Mouse (Mus musculus) intestine, embryonic 15.5 days (tissue): ENCODE data around the gene Gm20388. TPM values are rescaled to one million over a fixed set of nuclear protein-coding genes. Genes with fewer than 3 reads are reported as not detected.

Experiments
- ATAC-seq: fragments of 200-750 bp; cut with Nextera tagmentation; 2 replicates; pipeline ENCODE4 v1.8.0; 2017; ENCODE audit warnings: moderate TSS enrichment, moderate library complexity
- H3K27ac ChIP-seq: fragments of 300-500 bp; sonication (generic); 2 replicates; pipeline ENCODE4 v1.5.1; 2015; ENCODE audit warnings: mild to moderate bottlenecking, inconsistent platforms
- H3K27me3 ChIP-seq: fragments of 300-500 bp; sonication (generic); replicated peaks from 2 replicates; pipeline ENCODE4 v1.6.1; 2015; ENCODE audit warnings: inconsistent platforms
- H3K36me3 ChIP-seq: fragments of 300-500 bp; sonication (generic); 2 replicates; pipeline ENCODE4 v1.6.1; 2015; ENCODE audit warnings: inconsistent platforms
- H3K4me1 ChIP-seq: fragments of 300-500 bp; sonication (generic); replicated peaks from 2 replicates; pipeline ENCODE4 v1.6.1; 2015; ENCODE audit warnings: inconsistent platforms
- H3K4me2 ChIP-seq: fragments of 300-500 bp; sonication (generic); replicated peaks from 2 replicates; pipeline ENCODE4 v1.6.1; 2015; ENCODE audit warnings: mild to moderate bottlenecking, inconsistent platforms
- H3K4me3 ChIP-seq: fragments of 300-500 bp; sonication (generic); replicated peaks from 2 replicates; pipeline ENCODE4 v1.5.1; 2015; ENCODE audit warnings: inconsistent platforms
- H3K9ac ChIP-seq: fragments of 300-500 bp; sonication (generic); 2 replicates; pipeline ENCODE4 v1.6.1; 2015; ENCODE audit warnings: inconsistent platforms
- H3K9me3 ChIP-seq: fragments of 300-500 bp; sonication (generic); 2 replicates; pipeline ENCODE4 v1.6.1; 2016; ENCODE audit warnings: inconsistent platforms
- WGBS: fragments of 180-500 bp; shearing (Covaris S2); methylation state at CpG from one replicate; pipeline ENCODE4 v1.1.7; 2015; 5-methylcytosine and 5-hydroxymethylcytosine counted together
- polyA plus RNA-seq: library from polyadenylated mRNA; unstranded; fragments of >200 nt; fragmentation: Nextera tagmentation; extraction: Ambion mirVana; gene quantifications from 2 replicates; pipeline ENCODE4 v1.2.1, GENCODE M21; 2015

Gm20388 gene
- polyA plus RNA-seq, 1 experiment from 2014 or later: not detected

GRCm38 (mm10) chr8:121962892-121963291, 2052.3 kb downstream of the Gm20388 start:
- 77% methylated on average over 3 of the region's 3 CpGs for WGBS
- H3K4me1 ChIP-seq: peaks cover 23% of the 10 kb centered on the region

DNA sequence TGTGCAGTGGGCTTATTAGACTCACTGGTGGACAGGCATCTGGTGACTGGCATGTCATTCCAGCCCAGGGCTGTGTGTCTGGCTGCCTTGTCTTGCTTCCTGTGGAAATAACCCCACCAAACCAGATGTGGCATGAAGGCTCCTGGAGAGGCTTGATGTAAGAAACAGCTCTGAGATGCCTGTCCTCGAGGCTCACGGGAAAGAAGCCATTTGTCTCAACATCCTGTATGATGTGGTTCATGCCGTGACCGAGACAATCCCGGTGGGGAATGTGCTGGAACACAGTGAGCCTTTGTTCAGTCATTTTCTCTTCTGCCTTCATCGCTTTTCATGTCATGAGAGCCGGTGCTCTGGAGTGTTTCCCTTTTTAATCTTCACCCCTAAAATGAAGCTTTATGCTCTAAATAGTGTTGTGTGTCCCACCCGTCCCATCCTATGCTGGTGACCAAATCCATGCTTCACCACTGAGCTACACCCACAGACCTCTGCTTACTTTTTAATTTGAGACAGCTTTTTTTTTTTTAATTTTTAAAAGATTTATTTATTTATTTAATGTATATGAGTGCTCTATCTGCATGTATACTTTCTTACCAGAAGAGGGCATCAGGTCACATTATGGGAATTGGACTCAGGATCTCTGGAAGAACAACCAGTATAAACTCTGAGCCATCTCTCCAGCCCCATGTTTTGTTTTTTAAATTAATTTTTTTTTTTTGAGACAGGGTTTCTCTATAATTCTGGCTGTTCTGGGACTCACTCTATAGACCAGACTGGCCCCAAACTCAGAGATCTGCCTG, 2054.3 kb downstream of the Gm20388 start:
- no peak overlapping the region for H3K9ac ChIP-seq
- no peaks in the 10 kb centered on the region for H3K9me3 ChIP-seq
- H3K27me3 ChIP-seq: no peaks in the 10 kb centered on the region
- ATAC-seq: no peak
- H3K27ac ChIP-seq: no peak overlapping the region
- WGBS: 80% methylated on average over 8 of the region's 8 CpGs
- H3K36me3 ChIP-seq: no peaks in the 10 kb centered on the region
- H3K4me1 ChIP-seq: peaks cover 33% of the 10 kb centered on the region
- no peak overlapping the region for H3K4me2 ChIP-seq
- H3K4me3 ChIP-seq: no peak overlapping the region

More at GRCm38 (mm10) chr8:121962892-121963291, 2052.3 kb downstream of the Gm20388 start:
- Histone ChIP-seq H3K9ac (no peak overlapping the region), H3K4me2 (no peak overlapping the region), H3K27ac (no peak overlapping the region), H3K36me3 (no peaks in the 10 kb centered on the region), H3K4me3 (no peak overlapping the region), H3K9me3 (no peaks in the 10 kb centered on the region), H3K27me3 (no peaks in the 10 kb centered on the region)
- ATAC-seq: no peak

GRCm38 (mm10) chr8:121966110-121966509, 2055.5 kb downstream of the Gm20388 start:
- H3K36me3 ChIP-seq: no peaks in the 10 kb centered on the region
- no peak overlapping the region for H3K9ac ChIP-seq
- no peak for ATAC-seq
- peaks cover 33% of the 10 kb centered on the region for H3K4me1 ChIP-seq
- no peak overlapping the region for H3K27ac ChIP-seq
- H3K4me2 ChIP-seq: no peak overlapping the region
- no peak overlapping the region for H3K4me3 ChIP-seq
- H3K27me3 ChIP-seq: no peaks in the 10 kb centered on the region
- 58% methylated on average over 5 of the region's 5 CpGs for WGBS
- H3K9me3 ChIP-seq: no peaks in the 10 kb centered on the region

DNA sequence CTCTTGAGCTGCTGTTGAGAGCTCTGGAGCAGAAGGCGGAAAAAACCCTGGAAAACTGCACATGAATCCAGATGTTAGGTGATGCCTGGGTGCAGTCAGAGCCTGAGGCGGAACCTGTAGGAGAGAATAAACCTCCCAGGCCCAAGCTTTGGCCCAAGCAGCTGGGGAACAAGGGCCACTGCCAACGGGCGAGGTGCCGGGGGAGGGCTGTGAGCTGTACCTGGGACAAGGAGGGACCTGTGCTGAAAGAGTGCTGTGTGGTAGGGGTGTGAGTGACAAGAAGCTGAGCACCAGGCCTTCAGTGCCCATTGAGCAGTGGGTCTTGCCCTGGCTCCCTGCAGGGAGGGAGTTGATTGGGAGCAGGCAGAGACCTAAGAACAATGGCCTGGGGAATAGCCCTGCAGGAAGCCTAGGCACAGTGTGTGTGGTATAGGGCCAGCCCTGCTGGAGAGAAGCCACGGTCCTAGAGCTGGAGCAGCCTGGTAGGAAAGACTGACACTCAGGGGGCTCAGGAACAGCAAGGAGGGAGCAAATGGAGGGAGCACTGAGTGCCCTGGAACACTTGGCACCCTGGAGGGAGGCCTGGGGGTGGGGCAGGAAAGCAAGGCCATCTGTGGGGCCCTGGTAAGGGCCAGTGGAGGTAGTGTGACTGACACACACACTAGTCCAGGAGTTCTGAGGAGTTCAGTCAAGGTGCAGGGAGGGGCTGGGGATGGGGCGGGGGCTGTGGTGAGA, 2056.2 kb downstream of the Gm20388 start:
- peak; percentile 85 for ATAC-seq
- no peaks in the 10 kb centered on the region for H3K36me3 ChIP-seq
- 61% methylated on average over 7 of the region's 7 CpGs for WGBS
- H3K27me3 ChIP-seq: no peaks in the 10 kb centered on the region
- H3K4me3 ChIP-seq: no peak overlapping the region
- H3K27ac ChIP-seq: peak overlapping the region; percentile 38
- no peak overlapping the region for H3K9ac ChIP-seq
- H3K4me2 ChIP-seq: peak overlapping the region; percentile 33; the same call in 1 of the 2 replicates
- H3K9me3 ChIP-seq: no peaks in the 10 kb centered on the region
- H3K4me1 ChIP-seq: peaks cover 33% of the 10 kb centered on the region

GRCm38 (mm10) chr8:121967977-121968376, 2057.3 kb downstream of the Gm20388 start:
- 30% methylated on average over 4 of the region's 4 CpGs for WGBS
- no peaks in the 10 kb centered on the region for H3K27me3 ChIP-seq
- H3K4me1 ChIP-seq: peaks cover 33% of the 10 kb centered on the region
- no peak overlapping the region for H3K4me2 ChIP-seq
- no peak for ATAC-seq
- H3K27ac ChIP-seq: 0 out of 2 replicates have a peak overlapping the region, but pooled peaks have one; percentile 38
- H3K9me3 ChIP-seq: no peaks in the 10 kb centered on the region
- no peak overlapping the region for H3K4me3 ChIP-seq
- no peaks in the 10 kb centered on the region for H3K36me3 ChIP-seq
- no peak overlapping the region for H3K9ac ChIP-seq

DNA sequence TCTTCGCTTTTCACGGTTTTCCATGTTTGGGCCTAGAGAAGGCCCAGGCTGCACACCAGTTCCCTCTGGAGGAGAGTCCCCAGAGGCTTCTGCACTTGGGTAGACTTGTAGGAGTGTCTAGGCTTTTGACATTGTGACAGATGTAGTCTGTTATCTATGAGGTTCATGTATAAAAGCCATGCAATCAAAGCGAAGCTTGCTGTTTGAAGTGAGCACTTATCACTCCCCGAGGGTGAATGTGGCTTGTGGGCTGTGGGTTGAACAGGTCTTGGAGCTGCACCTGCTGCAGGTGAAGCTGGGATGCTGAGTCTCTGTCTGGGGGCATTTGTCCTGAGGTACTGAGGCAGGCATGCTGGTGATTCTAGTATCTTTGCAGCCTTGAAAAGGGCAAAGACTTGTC, 2057.9 kb downstream of the Gm20388 start:
- no peak overlapping the region for H3K27ac ChIP-seq
- H3K4me1 ChIP-seq: peaks cover 33% of the 10 kb centered on the region
- no peaks in the 10 kb centered on the region for H3K27me3 ChIP-seq
- WGBS: 48% methylated on average over 4 of the region's 4 CpGs
- H3K9ac ChIP-seq: no peak overlapping the region
- H3K4me2 ChIP-seq: no peak overlapping the region
- no peak overlapping the region for H3K4me3 ChIP-seq
- no peaks in the 10 kb centered on the region for H3K9me3 ChIP-seq
- no peaks in the 10 kb centered on the region for H3K36me3 ChIP-seq
- ATAC-seq: no peak

DNA sequence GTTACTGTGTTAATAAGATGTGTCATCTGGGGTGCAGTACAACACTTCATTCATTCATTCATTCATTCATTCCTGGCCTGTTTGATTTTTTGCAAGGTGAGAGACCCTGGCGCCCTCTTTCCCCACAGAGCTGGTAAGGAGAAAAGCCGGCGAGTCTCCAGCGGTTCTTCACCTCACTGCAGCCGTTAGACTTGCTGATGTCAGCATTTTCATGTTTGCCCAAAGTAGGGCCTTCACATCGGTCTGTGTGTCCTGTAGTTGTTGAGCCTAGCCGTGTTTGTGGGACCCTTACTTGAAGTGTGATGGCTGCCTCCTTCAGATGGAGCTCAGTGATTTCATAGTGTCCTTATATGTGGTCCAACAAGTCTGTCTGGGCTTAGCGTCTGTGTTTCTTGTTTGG, 2059.6 kb downstream of the Gm20388 start:
- H3K9me3 ChIP-seq: no peaks in the 10 kb centered on the region
- H3K4me2 ChIP-seq: no peak overlapping the region
- H3K9ac ChIP-seq: no peak overlapping the region
- no peaks in the 10 kb centered on the region for H3K27me3 ChIP-seq
- H3K4me3 ChIP-seq: no peak overlapping the region
- no peak for ATAC-seq
- H3K36me3 ChIP-seq: peaks cover 10% of the 10 kb centered on the region; the same call in 1 of the 2 replicates
- WGBS: 83% methylated on average over 8 of the region's 8 CpGs
- H3K4me1 ChIP-seq: peaks cover 33% of the 10 kb centered on the region
- H3K27ac ChIP-seq: no peak overlapping the region

GRCm38 (mm10) chr8:121971488-121972058, 2060.9 kb downstream of the Gm20388 start:
- H3K9me3 ChIP-seq: no peaks in the 10 kb centered on the region
- ATAC-seq: no peak
- H3K4me3 ChIP-seq: no peak overlapping the region
- H3K27ac ChIP-seq: no peak overlapping the region
- H3K36me3 ChIP-seq: peaks cover 18% of the 10 kb centered on the region
- H3K4me2 ChIP-seq: no peak overlapping the region
- H3K4me1 ChIP-seq: peaks cover 23% of the 10 kb centered on the region
- no peaks in the 10 kb centered on the region for H3K27me3 ChIP-seq
- WGBS: 65% methylated on average over 17 of the region's 17 CpGs
- H3K9ac ChIP-seq: no peak overlapping the region

GRCm38 (mm10) chr8:121973906-121974305, 2063.3 kb downstream of the Gm20388 start:
- Histone ChIP-seq H3K27me3 (no peaks in the 10 kb centered on the region), H3K9ac (no peak overlapping the region), H3K36me3 (peaks cover 22% of the 10 kb centered on the region), H3K9me3 (no peaks in the 10 kb centered on the region), H3K27ac (no peak overlapping the region), H3K4me2 (no peak overlapping the region), H3K4me3 (no peak overlapping the region), H3K4me1 (0 out of 2 replicates have a peak, but pooled peaks cover under 1% of the 10 kb centered on the region)
- no peak for ATAC-seq
- 97% methylated on average over 28 of the region's 28 CpGs for WGBS

GRCm38 (mm10) chr8:121977819-121978590, 2067.4 kb downstream of the Gm20388 start:
- Histone ChIP-seq H3K36me3 (peaks cover 43% of the 10 kb centered on the region), H3K4me3 (no peak overlapping the region), H3K9me3 (no peaks in the 10 kb centered on the region), H3K4me1 (no peaks in the 10 kb centered on the region), H3K27me3 (no peaks in the 10 kb centered on the region), H3K27ac (no peak overlapping the region), H3K9ac (no peak overlapping the region), H3K4me2 (no peak overlapping the region)
- ATAC-seq: 0 out of 2 replicates have a peak, but pooled peaks have one; percentile 31
- 70% methylated on average over 8 of the region's 8 CpGs for WGBS

- 93% methylated on average over 13 of the region's 13 CpGs for WGBS
- Histone ChIP-seq H3K27me3 (no peaks in the 10 kb centered on the region), H3K4me2 (no peak overlapping the region)
Observed at GRCm38 (mm10) chr8:121978670-121979069, 2068.0 kb downstream of the Gm20388 start.

More at GRCm38 (mm10) chr8:121978670-121979069, 2068.0 kb downstream of the Gm20388 start:
- Histone ChIP-seq H3K36me3 (peaks cover 43% of the 10 kb centered on the region), H3K27ac (no peak overlapping the region), H3K9me3 (no peaks in the 10 kb centered on the region), H3K4me1 (no peaks in the 10 kb centered on the region), H3K4me3 (no peak overlapping the region), H3K9ac (no peak overlapping the region)
- no peak for ATAC-seq
